8 mouse cellular contexts compared by ENCODE assay signal in genomic region chr5:30915456-30915855, GRCm38 (mm10). TPM values are rescaled to one million over a fixed set of nuclear protein-coding genes. Genes with fewer than 3 reads are reported as not detected.
DNase-seq lines count a peak whose midpoint lies in the region; ATAC-seq and TF ChIP-seq lines count a peak whose summit lies in the region.

No protein-coding gene starts in this region.

- peak overlapping the region; percentile 52 for H3K4me3 ChIP-seq in lung, embryonic 15.5 days
- peak overlapping the region; percentile 54 to 64 for H3K4me3 ChIP-seq in heart, embryonic 14.5 days (ENCODE audit: control insufficient read depth in 1 of 2, insufficient read depth in 1 of 2, low read depth in 1 of 2, low read length in 2 of 2)
- peak overlapping the region; percentile 48 for H3K4me3 ChIP-seq in liver, postnatal 0 days (ENCODE audit: low read depth, low read length)

- H3K4me1 ChIP-seq in lung, embryonic 15.5 days, result peaks cover 44% of the 10 kb centered on the region
- H3K4me1 ChIP-seq in heart, embryonic 14.5 days (ENCODE audit: control insufficient read depth in 2 of 2, insufficient read depth in 2 of 2, low read length in 2 of 2), result peaks cover 39 to 55% of the 10 kb centered on the region in 2 experiments
- peaks cover 63% of the 10 kb centered on the region for H3K4me1 ChIP-seq in liver, postnatal 0 days (ENCODE audit: insufficient read depth)

- peak overlapping the region; percentile 77 for H3K4me2 ChIP-seq in lung, embryonic 15.5 days
- peak overlapping the region; percentile 73 for H3K4me2 ChIP-seq in heart, embryonic 14.5 days (ENCODE audit: low read length)
- H3K4me2 ChIP-seq in liver, postnatal 0 days (ENCODE audit: low read depth, low read length), result peak overlapping the region; percentile 69

- TF ChIP-seq EP300 in liver, postnatal 0 days (IDR thresholded peaks at IDR 0.05; ENCODE audit: low read depth), result no peak

- peak overlapping the region; percentile 98 for H3K27ac ChIP-seq in lung, embryonic 15.5 days
- H3K27ac ChIP-seq in heart, embryonic 14.5 days (replicated peaks in 1 of 2; ENCODE audit: control insufficient read depth in 1 of 2, insufficient read depth in 1 of 2, low read depth in 2 of 2, low read length in 2 of 2), result peak overlapping the region; percentile 94 to 95
- peak overlapping the region; percentile 83 for H3K27ac ChIP-seq in liver, postnatal 0 days (ENCODE audit: low read depth)

- ATAC-seq in lung, embryonic 15.5 days (ENCODE audit: borderline replicate concordance, extremely low read depth, low FRiP score, low TSS enrichment), result no peak
- no peak for ATAC-seq in heart, embryonic 14.5 days (ENCODE audit: insufficient number of reproducible peaks, insufficient read depth, low FRiP score, low read depth)
- peak; percentile 6; the same call in 1 of the 2 replicates for ATAC-seq in liver, postnatal 0 days

- peak overlapping the region; percentile 67 for H3K9ac ChIP-seq in lung, embryonic 15.5 days
- H3K9ac ChIP-seq in heart, embryonic 14.5 days (ENCODE audit: low read length), result peak overlapping the region; percentile 83
- peak overlapping the region; percentile 64 for H3K9ac ChIP-seq in liver, postnatal 0 days (replicated peaks)

- no peak for DNase-seq in lung, postnatal 36 days
- DNase-seq in liver, postnatal 0 days, result no peak
- peak; percentile 52 to 55 for DNase-seq in thymus, postnatal 10 days (ENCODE audit: low spot score in 2 of 2)
- no peak for DNase-seq in right cerebral cortex, adult 2 months (ENCODE audit: low spot score in 2 of 2)
- DNase-seq in urinary bladder, adult 18-20 months (ENCODE audit: low spot score in 2 of 2), result no peak
- no peak for DNase-seq in kidney, adult 8-10 months

- WGBS in lung, embryonic 15.5 days, result 33% methylated on average over 9 of the region's 9 CpGs
- WGBS in heart, embryonic 14.5 days, result 43% methylated on average over 9 of the region's 9 CpGs
- WGBS in liver, postnatal 0 days (ENCODE audit: insufficient replicate concordance), result 26% methylated on average over 9 of the region's 9 CpGs

- H3K9me3 ChIP-seq in lung, embryonic 15.5 days, result no peaks in the 10 kb centered on the region
- no peaks in the 10 kb centered on the region for H3K9me3 ChIP-seq in heart, embryonic 14.5 days (ENCODE audit: control insufficient read depth, low read length)
- H3K9me3 ChIP-seq in liver, postnatal 0 days (ENCODE audit: low read length), result no peaks in the 10 kb centered on the region

- no peaks in the 10 kb centered on the region for H3K27me3 ChIP-seq in lung, embryonic 15.5 days
- no peaks in the 10 kb centered on the region for H3K27me3 ChIP-seq in heart, embryonic 14.5 days (ENCODE audit: control insufficient read depth, insufficient read depth, low read length)
- H3K27me3 ChIP-seq in liver, postnatal 0 days (ENCODE audit: insufficient read depth, low read length), result no peaks in the 10 kb centered on the region

- H3K36me3 ChIP-seq in lung, embryonic 15.5 days, result peaks cover 36% of the 10 kb centered on the region
- H3K36me3 ChIP-seq in heart, embryonic 14.5 days (ENCODE audit: control insufficient read depth, insufficient read depth, low read length), result peaks cover 37% of the 10 kb centered on the region
- H3K36me3 ChIP-seq in liver, postnatal 0 days (replicated peaks; ENCODE audit: insufficient read depth, low read length), result peaks cover 11% of the 10 kb centered on the region

- no peak for TF ChIP-seq CTCF in liver, postnatal 0 days (IDR thresholded peaks at IDR 0.05; ENCODE audit: low read depth)

RNA-seq across cellular contexts. Expression of gene Emilin1, which starts 2.3 kb away (rescaled TPM):
- 228 and 233 TPM in 2 replicates for polyA plus RNA-seq in lung, embryonic 15.5 days (2015; fragmentation: Nextera tagmentation; extraction: Ambion mirVana)
- 91.8 and 108 TPM in 2 replicates for polyA plus RNA-seq in heart, embryonic 14.5 days (2014; fragmentation: Nextera tagmentation; extraction: Ambion mirVana)
- 25.3 and 30.9 TPM in 2 replicates for polyA plus RNA-seq in liver, postnatal 0 days (2015; fragmentation: Nextera tagmentation; extraction: Ambion mirVana)

RNA-seq across cellular contexts. Expression of gene Khk, which starts 5.8 kb away (rescaled TPM):
- polyA plus RNA-seq in lung, embryonic 15.5 days (2015; fragmentation: Nextera tagmentation; extraction: Ambion mirVana), result 11.8 and 14.6 TPM in 2 replicates
- polyA plus RNA-seq in heart, embryonic 14.5 days (2014; fragmentation: Nextera tagmentation; extraction: Ambion mirVana), result 9.7 and 12.1 TPM in 2 replicates
- polyA plus RNA-seq in liver, postnatal 0 days (2015; fragmentation: Nextera tagmentation; extraction: Ambion mirVana), result 56.9 and 57.7 TPM in 2 replicates

RNA-seq across cellular contexts. Expression of gene Ost4, which starts 7.9 kb away (rescaled TPM):
- polyA plus RNA-seq in lung, embryonic 15.5 days (2015; fragmentation: Nextera tagmentation; extraction: Ambion mirVana), result 421 and 449 TPM in 2 replicates
- 437 and 480 TPM in 2 replicates for polyA plus RNA-seq in heart, embryonic 14.5 days (2014; fragmentation: Nextera tagmentation; extraction: Ambion mirVana)
- 263 and 277 TPM in 2 replicates for polyA plus RNA-seq in liver, postnatal 0 days (2015; fragmentation: Nextera tagmentation; extraction: Ambion mirVana)

RNA-seq across cellular contexts. Expression of gene Agbl5, which starts 27.0 kb away (rescaled TPM):
- polyA plus RNA-seq in lung, embryonic 15.5 days (2015; fragmentation: Nextera tagmentation; extraction: Ambion mirVana), result 20.4 and 21.0 TPM in 2 replicates
- polyA plus RNA-seq in heart, embryonic 14.5 days (2014; fragmentation: Nextera tagmentation; extraction: Ambion mirVana), result 10.5 and 10.8 TPM in 2 replicates
- polyA plus RNA-seq in liver, postnatal 0 days (2015; fragmentation: Nextera tagmentation; extraction: Ambion mirVana), result 3.1 and 3.2 TPM in 2 replicates

RNA-seq across cellular contexts. Expression of gene Cgref1, which starts 29.9 kb away (rescaled TPM):
- polyA plus RNA-seq in lung, embryonic 15.5 days (2015; fragmentation: Nextera tagmentation; extraction: Ambion mirVana), result 2.3 and 2.4 TPM in 2 replicates
- polyA plus RNA-seq in heart, embryonic 14.5 days (2014; fragmentation: Nextera tagmentation; extraction: Ambion mirVana), result 2.0 and 3.8 TPM in 2 replicates
- polyA plus RNA-seq in liver, postnatal 0 days (2015; fragmentation: Nextera tagmentation; extraction: Ambion mirVana), result 18.7 and 22.8 TPM in 2 replicates

Comparison
In these comparisons a context has a peak if more than half of its experiments do, and no peak if none do; other contexts are left out.
1. DNase-seq: peak in thymus, postnatal 10 days (2 of 2); none in lung, postnatal 36 days (single experiment), liver, postnatal 0 days (single experiment), right cerebral cortex, adult 2 months (0 of 2), urinary bladder, adult 18-20 months (0 of 2) and kidney, adult 8-10 months (0 of 2).
2. Peak in every context shown above with its lines, with median percentiles within 50 percentile points of each other: H3K27ac ChIP-seq, H3K4me2 ChIP-seq, H3K4me3 ChIP-seq and H3K9ac ChIP-seq.